Mouse (Mus musculus) regulatory T cell (primary cell): Measurements from ENCODE around the gene Runx2.

ENCODE experiments used
- in situ Hi-C: fragments of 300-600 bp; cut with MboI, MseI; formaldehyde crosslinking; loops from one replicate; pipeline ENCODE4 v1.15.1; 2025; ENCODE audit warnings: high pct_unique_total_duplicates

The Runx2 gene

GRCm38 (mm10) chr17:44814508-44815175 is at the start of gene Runx2:
Runx2 (minus strand) TSS chr17:44814797.
- in situ Hi-C loops: no loop called here

- in situ Hi-C loops: no loop called here
These were observed 48.6 kb upstream of the Runx2 start for GRCm38 (mm10) chr17:44863165-44863564.

- in situ Hi-C loops: no loop called here
These were observed 27.6 kb upstream of the Runx2 start for GRCm38 (mm10) chr17:44842184-44842583.

GRCm38 (mm10) chr17:44831201-44831600 is 16.6 kb upstream of the Runx2 start:
- in situ Hi-C loops: no loop called here

GRCm38 (mm10) chr17:44829587-44829986 is 15.0 kb upstream of the Runx2 start:
- in situ Hi-C loops: no loop called here

- in situ Hi-C loops: no loop called here
These were observed 13.4 kb upstream of the Runx2 start for GRCm38 (mm10) chr17:44827964-44828363.

- in situ Hi-C loops: no loop called here
These were observed 12.5 kb upstream of the Runx2 start for GRCm38 (mm10) chr17:44827124-44827523.

- in situ Hi-C loops: no loop called here
These were observed 7.3 kb upstream of the Runx2 start for GRCm38 (mm10) chr17:44821940-44822339.

- in situ Hi-C loops: no loop called here
These were observed 5.2 kb upstream of the Runx2 start for GRCm38 (mm10) chr17:44819816-44820215.

GRCm38 (mm10) chr17:44818825-44819224 is 4.2 kb upstream of the Runx2 start:
- in situ Hi-C loops: no loop called here

GRCm38 (mm10) chr17:44807031-44807430 is 7.6 kb downstream of the Runx2 start:
- in situ Hi-C loops: no loop called here

GRCm38 (mm10) chr17:44797331-44797730 is 17.3 kb downstream of the Runx2 start:
- in situ Hi-C loops: no loop called here

- in situ Hi-C loops: no loop called here
These were observed 22.2 kb downstream of the Runx2 start for GRCm38 (mm10) chr17:44792218-44792917.

GRCm38 (mm10) chr17:44788982-44789747 is 25.4 kb downstream of the Runx2 start:
- in situ Hi-C loops: no loop called here

- in situ Hi-C loops: no loop called here
These were observed 31.5 kb downstream of the Runx2 start for GRCm38 (mm10) chr17:44783143-44783542.

GRCm38 (mm10) chr17:44782366-44782765 is 32.2 kb downstream of the Runx2 start:
- in situ Hi-C loops: no loop called here

- in situ Hi-C loops: no loop called here
These were observed 34.2 kb downstream of the Runx2 start for GRCm38 (mm10) chr17:44780353-44780752.

GRCm38 (mm10) chr17:44778141-44778540 is 36.5 kb downstream of the Runx2 start:
- in situ Hi-C loops: no loop called here

GRCm38 (mm10) chr17:44777337-44777804 is 37.2 kb downstream of the Runx2 start:
- in situ Hi-C loops: no loop called here

GRCm38 (mm10) chr17:44776738-44777270 is 37.8 kb downstream of the Runx2 start, which contains the start of gene Supt3:
Supt3 (plus strand) TSS chr17:44777152.
- in situ Hi-C loops: no loop called here

- in situ Hi-C loops: no loop called here
These were observed 42.0 kb downstream of the Runx2 start for GRCm38 (mm10) chr17:44772576-44772975.

- in situ Hi-C loops: no loop called here
These were observed 43.7 kb downstream of the Runx2 start for GRCm38 (mm10) chr17:44770871-44771270.
